Mouse (Mus musculus) right cerebral cortex, adult 2 months (tissue): ENCODE data around the gene Yipf2.
"Not testable (repeated sequence)": the region's sequence is repeated elsewhere in the genome, so short reads cannot be mapped to it uniquely, and the experiment has no call there.

Source experiments
- DNase-seq, 2 experiments: peaks; one replicate each; pipeline ENCODE4 v3.0.0; 2021 to 2022; ENCODE audit warnings: low spot score in 2 of 2

Yipf2 gene

GRCm38 (mm10) chr9:21598198-21598597 lies 5.6 kb upstream of the Yipf2 start:
- no peak for DNase-seq

GRCm38 (mm10) chr9:21594838-21595237 lies 2.2 kb upstream of the Yipf2 start:
- DNase-seq = no peak

- DNase-seq = not testable (repeated sequence)
Measured at GRCm38 (mm10) chr9:21594350-21594749, 1.7 kb upstream of the Yipf2 start.

- peak; percentile 70 to 74 for DNase-seq
Measured at GRCm38 (mm10) chr9:21593122-21593721, 594 bp upstream of the Yipf2 start.

DNA sequence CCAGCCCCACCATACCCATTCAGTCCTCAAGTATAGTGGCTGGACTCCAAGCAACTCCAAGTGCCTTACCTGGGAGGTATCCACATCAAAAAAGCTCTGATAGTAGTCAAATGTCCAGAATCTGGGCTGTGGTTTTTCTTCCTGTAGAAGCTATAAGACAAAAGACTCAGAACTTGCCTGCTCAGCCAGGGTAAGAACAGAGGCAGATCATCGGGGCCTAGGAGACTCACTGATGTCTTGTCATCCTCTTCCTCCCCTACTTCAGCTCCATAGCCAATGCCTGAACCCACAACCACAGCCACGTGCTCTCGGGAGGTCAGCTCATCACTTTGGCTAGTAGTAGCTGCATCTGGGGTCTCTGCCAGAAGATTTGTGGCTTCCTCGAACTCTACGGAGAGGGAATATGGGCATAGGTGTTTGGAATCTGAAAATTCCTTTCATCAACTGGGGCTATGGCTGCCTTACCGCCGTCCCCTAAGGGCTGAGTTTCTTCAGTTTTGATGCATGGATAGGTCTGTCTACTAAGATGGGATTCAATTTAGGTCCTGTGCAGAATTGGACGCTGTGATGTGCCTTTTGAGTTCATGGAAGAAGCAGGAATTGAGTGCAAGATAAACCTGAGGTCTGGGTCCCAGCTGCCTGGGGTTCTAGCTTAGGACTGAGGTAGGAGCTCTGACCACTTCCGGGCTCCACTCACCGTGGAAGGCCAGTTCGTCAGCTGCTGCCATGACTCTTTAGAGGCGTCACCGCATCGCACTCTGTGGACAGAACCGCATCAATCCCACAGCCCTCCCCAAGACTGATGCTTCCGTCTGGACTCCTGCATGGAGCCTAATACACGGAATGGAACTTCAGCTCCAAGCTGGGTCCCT lies 561 bp downstream of the Yipf2 start:
- DNase-seq = no peak

GRCm38 (mm10) chr9:21591127-21591830 lies 1.3 kb downstream of the Yipf2 start:
- DNase-seq = no peak

DNA sequence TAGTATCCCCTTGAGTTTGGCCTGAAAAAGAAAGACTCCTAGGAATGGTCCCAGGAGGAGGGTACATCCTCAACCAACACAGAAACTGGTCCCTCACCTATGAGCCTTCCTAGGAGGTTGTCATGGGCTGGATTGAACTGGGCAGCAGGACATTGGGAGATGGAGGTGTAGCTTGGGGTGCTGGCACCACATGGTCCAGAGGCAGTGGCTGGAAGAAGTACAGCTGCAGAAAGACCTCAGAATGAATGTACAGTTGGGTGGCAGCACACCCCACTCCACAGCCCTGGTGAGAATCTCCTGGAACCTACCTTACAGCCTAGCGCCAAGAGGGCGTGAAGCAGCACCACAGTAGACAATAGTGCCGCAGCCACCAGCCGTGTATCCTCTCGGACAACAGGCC lies 3.1 kb downstream of the Yipf2 start:
- DNase-seq = no peak

DNA sequence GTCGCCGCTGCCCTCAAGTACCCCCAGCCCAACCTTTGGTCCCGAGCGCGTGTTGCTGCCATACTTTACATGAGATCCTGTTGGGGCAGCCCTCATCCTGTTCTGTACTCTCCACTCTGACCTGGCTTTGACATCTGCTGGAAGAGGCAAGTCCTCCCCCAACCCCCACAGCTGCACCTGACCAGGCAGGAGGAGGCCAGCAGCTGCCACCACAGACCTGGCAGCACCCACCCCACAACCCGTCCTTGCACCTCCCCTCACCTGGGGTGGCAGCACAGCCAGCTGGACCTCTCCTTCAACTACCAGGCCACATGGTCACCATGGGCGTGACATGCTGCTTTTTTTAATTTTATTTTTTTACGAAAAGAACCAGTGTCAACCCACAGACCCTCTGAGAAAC lies 4.3 kb downstream of the Yipf2 start:
- no peak for DNase-seq

DNA sequence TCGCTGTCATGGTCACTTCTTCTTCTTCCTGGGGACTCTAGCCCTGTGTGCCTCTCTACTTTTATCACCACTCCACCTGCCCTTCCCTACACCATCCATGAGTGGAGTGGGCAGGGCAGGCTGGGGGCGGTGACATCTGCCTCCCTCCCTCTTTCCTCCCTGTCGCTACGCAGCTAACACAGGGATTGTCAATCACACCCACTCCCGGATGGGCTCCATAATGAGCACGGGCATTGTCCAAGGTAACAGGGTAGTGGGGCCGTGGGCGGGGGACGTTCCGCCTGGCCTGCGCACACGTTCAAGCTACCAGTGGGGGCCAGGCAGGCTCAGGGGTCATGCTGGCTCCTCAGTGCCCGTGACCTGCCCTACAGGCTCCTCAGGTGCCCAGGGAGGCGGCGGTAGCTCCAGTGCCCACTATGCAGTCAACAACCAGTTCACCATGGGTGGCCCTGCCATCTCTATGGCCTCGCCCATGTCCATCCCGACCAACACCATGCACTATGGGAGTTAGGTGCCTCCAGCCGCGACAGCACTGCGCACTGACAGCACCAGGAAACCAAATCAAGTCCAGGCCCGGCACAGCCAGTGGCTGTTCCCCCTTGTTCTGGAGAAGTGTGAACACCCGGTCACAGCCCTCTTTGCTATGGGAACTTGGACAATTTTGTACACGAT lies 4.8 kb downstream of the Yipf2 start:
- DNase-seq = no peak

DNA sequence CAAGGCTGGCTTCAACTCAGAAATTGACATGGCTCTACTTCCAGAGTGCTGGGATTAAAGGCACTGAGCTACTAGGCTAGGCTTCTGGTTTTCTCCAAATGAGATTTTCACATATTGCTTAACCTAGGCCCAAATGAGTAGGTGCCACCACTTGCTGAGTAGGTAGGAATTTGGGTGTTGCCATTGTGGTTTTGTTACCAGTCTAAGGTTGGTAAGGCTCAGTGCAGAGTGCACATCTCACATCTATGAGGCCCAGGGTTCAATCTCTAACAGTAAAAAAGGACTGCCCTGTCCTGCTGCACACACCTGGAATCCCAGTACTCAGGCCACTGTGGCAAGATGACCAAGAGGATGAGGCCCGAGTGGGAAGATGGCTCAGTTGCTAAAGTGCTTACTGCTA lies 7.2 kb downstream of the Yipf2 start:
- DNase-seq = no peak

DNA sequence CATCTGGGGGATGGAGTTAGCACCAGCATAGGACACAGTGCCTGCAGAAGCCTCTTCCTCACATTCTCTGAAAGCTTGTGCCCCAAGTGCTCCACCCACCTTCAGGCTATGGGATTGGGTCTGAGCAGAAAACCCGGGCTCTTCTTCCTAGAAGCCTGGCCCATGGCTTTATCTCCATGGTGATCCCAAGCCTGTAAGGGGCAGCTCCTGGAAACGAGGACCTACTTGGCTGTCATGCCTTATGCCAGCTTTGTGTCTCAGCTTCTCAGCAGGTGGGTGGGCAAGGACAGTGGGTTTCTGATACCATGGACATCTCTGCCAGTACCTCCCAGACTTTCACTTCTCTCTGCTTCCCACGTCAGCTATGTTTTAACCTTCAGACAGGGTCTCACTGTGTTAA lies 14.4 kb downstream of the Yipf2 start:
- DNase-seq = no peak

DNA sequence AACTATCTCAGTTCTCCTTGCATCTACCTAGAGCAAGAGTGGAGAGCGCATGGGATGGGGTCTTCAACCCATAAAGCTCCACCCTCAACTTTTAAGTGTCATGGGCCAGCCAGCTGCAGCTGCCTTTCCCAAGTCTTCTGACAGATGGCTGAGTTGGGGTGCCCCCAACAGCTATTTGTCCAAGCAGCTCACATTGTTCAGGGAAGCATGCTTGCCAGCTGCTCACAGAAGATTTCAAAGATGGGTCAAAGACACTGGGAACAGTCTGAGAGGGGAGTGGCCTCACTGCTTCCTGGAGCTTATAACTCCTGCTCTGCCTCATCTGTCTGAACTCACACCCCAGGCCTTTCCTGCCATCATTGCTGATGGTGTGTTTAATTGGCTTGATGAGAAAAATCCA lies 16.3 kb downstream of the Yipf2 start:
- no peak for DNase-seq

GRCm38 (mm10) chr9:21575253-21575652 lies 17.4 kb downstream of the Yipf2 start:
- no peak for DNase-seq

DNA sequence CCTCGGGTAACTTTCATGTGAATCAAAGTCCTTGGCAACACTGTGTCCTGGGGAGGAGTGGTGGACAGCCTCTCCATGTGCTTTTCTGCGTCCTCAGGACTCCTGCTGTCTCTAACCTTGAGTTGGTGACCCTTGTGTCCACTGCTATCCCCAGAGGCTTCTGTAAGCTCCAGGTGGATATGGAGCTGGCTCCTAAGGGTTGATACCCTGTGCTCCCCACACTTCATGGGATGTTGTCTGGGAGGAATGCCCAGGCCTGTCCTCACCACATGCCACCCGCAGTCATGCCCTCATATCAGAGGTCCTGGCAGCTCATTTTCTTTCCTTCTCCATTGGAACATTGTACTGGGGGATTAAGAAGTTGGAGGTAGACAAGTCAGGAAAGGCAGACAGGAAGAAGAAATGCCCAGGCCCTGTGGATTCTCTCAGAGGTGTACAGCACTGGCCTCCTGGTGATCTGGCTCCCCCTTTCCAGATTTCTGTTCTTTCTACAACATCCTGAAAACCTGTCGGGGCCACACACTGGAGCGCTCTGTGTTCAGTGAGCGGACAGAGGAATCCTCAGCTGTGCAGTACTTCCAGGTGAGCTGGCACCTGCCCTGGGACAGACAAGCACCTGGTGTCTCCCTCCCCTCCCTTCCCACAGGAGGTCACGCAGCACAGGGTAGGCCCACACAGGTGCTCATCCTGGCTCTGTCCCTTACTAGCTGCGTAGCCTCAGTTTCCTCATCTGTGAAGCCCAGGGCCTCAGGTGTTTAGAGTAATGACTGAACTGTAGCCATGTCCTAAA lies 18.4 kb downstream of the Yipf2 start:
- DNase-seq = no peak

DNA sequence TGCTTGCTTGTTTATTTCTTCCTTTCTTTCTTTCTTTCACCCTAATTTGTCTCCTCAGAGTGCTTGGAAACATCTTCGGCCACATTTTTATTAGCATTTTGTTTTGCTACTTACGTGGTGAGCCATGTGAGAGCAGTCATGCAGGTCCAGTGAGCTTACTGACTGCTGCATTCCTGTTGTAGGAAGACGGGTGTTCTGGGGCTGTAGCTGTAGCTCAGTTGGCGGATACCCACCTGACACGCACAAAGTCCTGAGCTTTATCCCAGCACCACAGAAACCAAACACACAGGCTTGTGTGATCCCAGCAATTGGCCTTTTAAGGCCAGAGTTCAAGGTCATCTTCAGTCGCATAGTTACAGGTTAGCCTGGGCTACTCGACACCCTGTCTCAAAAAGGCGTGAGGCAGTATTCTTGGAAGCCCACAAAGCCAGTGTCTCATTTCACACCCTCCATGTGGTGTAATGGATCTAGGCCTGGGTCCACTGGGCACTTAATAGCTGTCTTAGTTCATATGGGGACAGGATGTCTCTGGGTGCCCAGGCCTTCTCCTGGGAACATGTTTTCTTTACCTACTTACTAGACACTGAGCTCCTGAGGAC lies 23.9 kb downstream of the Yipf2 start:
- no peak for DNase-seq

GRCm38 (mm10) chr9:21567051-21567450 lies 25.6 kb downstream of the Yipf2 start:
- DNase-seq = no peak

GRCm38 (mm10) chr9:21566538-21566937 lies 26.1 kb downstream of the Yipf2 start:
- DNase-seq = no peak

DNA sequence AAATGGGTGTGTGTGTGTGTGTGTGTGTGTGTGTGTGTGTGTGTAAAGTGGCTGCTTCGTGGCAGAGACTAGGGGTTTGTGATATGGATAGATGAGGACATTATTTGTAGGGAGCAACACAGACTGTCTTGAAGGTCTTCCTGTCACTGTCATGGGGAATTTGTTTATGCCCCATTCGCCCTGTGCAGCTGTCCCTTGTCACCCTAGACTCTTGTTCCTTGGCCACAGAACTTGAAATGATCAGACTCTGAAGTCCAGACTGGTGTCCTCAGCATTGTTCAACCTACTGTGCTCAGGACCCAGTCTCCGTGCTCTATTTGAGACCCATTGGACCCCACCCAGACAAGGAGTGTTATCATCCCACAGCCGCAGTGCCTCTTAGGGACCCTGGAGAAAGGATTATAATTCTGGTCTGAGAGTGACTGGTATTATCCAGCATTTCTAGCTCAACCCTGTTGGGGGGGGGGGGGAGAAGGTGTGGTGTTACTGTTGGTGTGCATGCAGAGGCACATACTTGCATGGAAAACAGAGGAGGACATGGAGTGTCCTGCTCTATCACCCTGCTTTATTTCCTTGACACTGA lies 27.5 kb downstream of the Yipf2 start:
- DNase-seq = no peak

DNA sequence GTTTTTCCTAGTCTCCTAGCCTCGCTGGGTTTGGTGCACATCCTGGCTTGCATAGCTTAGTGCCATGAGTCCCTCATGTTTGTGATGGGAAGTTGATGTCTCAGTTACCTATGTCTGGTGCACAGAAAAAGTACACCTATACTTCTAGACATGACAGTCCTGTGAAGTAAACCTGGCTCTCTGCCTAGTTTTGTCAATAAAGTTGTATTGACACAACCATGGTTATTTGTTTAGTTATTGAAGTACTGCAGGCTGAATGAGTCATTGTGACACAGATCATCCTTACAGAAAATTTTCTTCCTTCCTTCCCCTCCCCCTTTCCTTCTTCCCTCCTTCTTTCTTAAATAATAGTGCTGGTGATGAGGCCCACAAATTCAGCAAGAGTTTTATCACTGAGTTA lies 28.2 kb downstream of the Yipf2 start:
- no peak for DNase-seq

GRCm38 (mm10) chr9:21559151-21559550 lies 33.5 kb downstream of the Yipf2 start:
- DNase-seq = no peak

DNA sequence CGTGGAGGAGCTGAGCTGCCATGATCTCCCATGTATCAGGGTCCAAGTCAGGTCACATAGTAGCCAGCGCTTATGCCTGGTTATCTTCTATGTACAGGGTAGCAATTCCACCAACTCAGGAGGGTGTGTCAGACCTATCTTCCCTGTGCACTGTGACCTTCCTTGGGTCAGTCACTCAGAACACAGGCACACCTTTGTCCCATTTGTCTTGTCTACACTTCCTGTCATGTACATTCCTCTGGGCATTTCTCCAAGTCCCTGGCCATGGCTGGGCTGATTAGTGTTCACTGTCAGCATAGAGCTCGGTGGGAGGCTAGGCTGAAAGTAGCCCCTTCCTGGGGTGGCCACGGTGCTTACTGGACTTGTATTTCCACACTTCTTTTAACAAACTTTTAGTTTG lies 34.3 kb downstream of the Yipf2 start:
- DNase-seq = no peak
